Mouse (Mus musculus) MEL (cell line): Measurements from ENCODE around the gene Smurf2. TPM values are rescaled to one million over a fixed set of nuclear protein-coding genes. Genes with fewer than 3 reads are reported as not detected.

Experiments
- DNase-seq: peaks from one replicate; pipeline ENCODE4 v3.0.0; 2011; ENCODE audit warnings: low read depth, low spot score
- H3K27ac ChIP-seq: 2 replicates; pipeline ENCODE4 v1.5.1; 2012; ENCODE audit warnings: low read depth, mild to moderate bottlenecking, control low read depth, low read length, moderate library complexity; ENCODE audit not compliant: control insufficient read depth
- H3K27me3 ChIP-seq, 2 experiments: fragments of 150-350 bp in 1 of 2; sonication (generic) in 1 of 2; 2 replicates each; pipeline ENCODE4 v1.6.1; 2012; ENCODE audit warnings: low read length in 2 of 2, mild to moderate bottlenecking in 2 of 2, improper control_type of control experiment in 1 of 2, moderate library complexity in 1 of 2; ENCODE audit not compliant: insufficient read depth in 2 of 2, control insufficient read depth in 1 of 2
- H3K36me3 ChIP-seq, 2 experiments: 2 replicates each; pipeline ENCODE4 v1.6.1; 2012 to 2014; ENCODE audit warnings: low read length in 2 of 2, improper control_type of control experiment in 1 of 2, inconsistent platforms in 1 of 2, mild to moderate bottlenecking in 1 of 2; ENCODE audit not compliant: insufficient read depth in 2 of 2, control insufficient read depth in 1 of 2
- H3K4me1 ChIP-seq, 2 experiments: fragments of 150-350 bp in 1 of 2; sonication (generic) in 1 of 2; 2 replicates each; pipeline ENCODE4 v1.6.1; 2012; ENCODE audit warnings: low read length in 2 of 2, improper control_type of control experiment in 1 of 2, mild to moderate bottlenecking in 1 of 2; ENCODE audit not compliant: insufficient read depth in 2 of 2, control insufficient read depth in 1 of 2
- H3K4me3 ChIP-seq, 2 experiments: fragments of 150-350 bp in 1 of 2; sonication (generic) in 1 of 2; 2 replicates each; pipeline ENCODE4 v1.5.1; 2012; ENCODE audit warnings: low read depth in 2 of 2, low read length in 2 of 2, mild to moderate bottlenecking in 2 of 2, moderate library complexity in 2 of 2, control low read depth in 1 of 2, improper control_type of control experiment in 1 of 2; ENCODE audit not compliant: control insufficient read depth in 1 of 2, insufficient read depth in 1 of 2
- H3K79me2 ChIP-seq: 2 replicates; pipeline ENCODE4 v1.6.1; 2012; ENCODE audit warnings: mild to moderate bottlenecking, low read length, moderate library complexity; ENCODE audit not compliant: control insufficient read depth, poor library complexity, insufficient read depth
- H3K9ac ChIP-seq: 2 replicates; pipeline ENCODE4 v1.6.1; 2012; ENCODE audit warnings: low read depth, mild to moderate bottlenecking, control low read depth, low read length, moderate library complexity; ENCODE audit not compliant: control insufficient read depth, poor library complexity, severe bottlenecking
- H3K9me3 ChIP-seq: fragments of 150-350 bp; sonication (generic); replicated peaks from 2 replicates; pipeline ENCODE4 v1.6.1; 2012; ENCODE audit warnings: mild to moderate bottlenecking, low read length, improper control_type of control experiment, moderate library complexity; ENCODE audit not compliant: insufficient read depth
- CTCF ChIP-seq, 3 experiments: IDR thresholded peaks in 2 of 3; conservative IDR thresholded peaks in 1 of 3; 2 replicates each; pipeline ENCODE4 v1.5.1; 2011 to 2012; ENCODE audit warnings: low read length in 3 of 3, low read depth in 2 of 3, mild to moderate bottlenecking in 2 of 3, improper control_type of control experiment in 1 of 3, inconsistent platforms in 1 of 3, mixed read lengths in 1 of 3, moderate library complexity in 1 of 3; ENCODE audit not compliant: control insufficient read depth in 1 of 3, insufficient read depth in 1 of 3, poor library complexity in 1 of 3, severe bottlenecking in 1 of 3
- EP300 ChIP-seq, 2 experiments: IDR thresholded peaks; 2 replicates each; pipeline ENCODE4 v1.6.1; 2011; ENCODE audit warnings: improper control_type of control experiment in 2 of 2, low read length in 2 of 2, low read depth in 1 of 2, mild to moderate bottlenecking in 1 of 2
- GABPA ChIP-seq: IDR thresholded peaks from 2 replicates; pipeline ENCODE4 v1.6.1; 2012; ENCODE audit warnings: low read depth, mild to moderate bottlenecking, inconsistent platforms, low read length, improper control_type of control experiment, moderate library complexity
- HCFC1 ChIP-seq: IDR thresholded peaks from 2 replicates; pipeline ENCODE4 v1.6.1; 2012; ENCODE audit warnings: low read depth, mild to moderate bottlenecking, inconsistent platforms, low read length, improper control_type of control experiment, moderate library complexity
- KAT2A ChIP-seq: conservative IDR thresholded peaks from 2 replicates; pipeline ENCODE4 v1.6.1; 2012; ENCODE audit warnings: low read depth, low read length, improper control_type of control experiment, inconsistent platforms
- MAX ChIP-seq: IDR thresholded peaks from 2 replicates; pipeline ENCODE4 v1.6.1; 2011; ENCODE audit warnings: low read length, improper control_type of control experiment
- MAZ ChIP-seq: IDR thresholded peaks from 2 replicates; pipeline ENCODE4 v1.6.1; 2012; ENCODE audit warnings: low read depth, mild to moderate bottlenecking, inconsistent platforms, low read length, improper control_type of control experiment
- MEF2A ChIP-seq: IDR thresholded peaks from 2 replicates; pipeline ENCODE4 v1.6.1; 2014; ENCODE audit warnings: low read depth, mild to moderate bottlenecking, inconsistent platforms, low read length, improper control_type of control experiment; ENCODE audit not compliant: poor library complexity, insufficient replicate concordance, severe bottlenecking; ENCODE audit errors: extremely low read depth
- MXI1 ChIP-seq: IDR thresholded peaks from 2 replicates; pipeline ENCODE4 v1.6.1; 2011; ENCODE audit warnings: mild to moderate bottlenecking, low read depth, low read length, improper control_type of control experiment
- POLR2AphosphoS2 ChIP-seq: IDR thresholded peaks from 2 replicates; pipeline ENCODE4 v1.6.1; 2011; ENCODE audit warnings: low read length, improper control_type of control experiment
- RAD21 ChIP-seq: IDR thresholded peaks from 2 replicates; pipeline ENCODE4 v1.6.1; 2011; ENCODE audit warnings: mild to moderate bottlenecking, low read depth, low read length, improper control_type of control experiment
- RCOR1 ChIP-seq: IDR thresholded peaks from 2 replicates; pipeline ENCODE4 v1.6.1; 2012; ENCODE audit warnings: low read depth, mild to moderate bottlenecking, inconsistent platforms, low read length, improper control_type of control experiment
- SMC3 ChIP-seq: IDR thresholded peaks from 2 replicates; pipeline ENCODE4 v1.6.1; 2011; ENCODE audit warnings: low read depth, low read length, improper control_type of control experiment
- TAL1 ChIP-seq: IDR thresholded peaks from 2 replicates; pipeline ENCODE4 v1.6.1; 2012; ENCODE audit warnings: mild to moderate bottlenecking, inconsistent platforms, low read length, moderate library complexity, mixed read lengths
- TCF12 ChIP-seq: IDR thresholded peaks from 2 replicates; pipeline ENCODE4 v1.6.1; 2014; ENCODE audit warnings: low read depth, mild to moderate bottlenecking, inconsistent platforms, low read length, improper control_type of control experiment, moderate library complexity
- USF1 ChIP-seq: IDR thresholded peaks from 2 replicates; pipeline ENCODE4 v1.6.1; 2014; ENCODE audit warnings: low read depth, mild to moderate bottlenecking, inconsistent platforms, low read length, improper control_type of control experiment, moderate library complexity
- USF2 ChIP-seq, 2 experiments: IDR thresholded peaks; 2 replicates each; pipeline ENCODE4 v1.6.1; 2011 to 2012; ENCODE audit warnings: improper control_type of control experiment in 2 of 2, low read length in 2 of 2, borderline replicate concordance in 1 of 2, inconsistent platforms in 1 of 2, low read depth in 1 of 2, mild to moderate bottlenecking in 1 of 2; ENCODE audit not compliant: insufficient read depth in 1 of 2
- ZNF384 ChIP-seq: IDR thresholded peaks from 2 replicates; pipeline ENCODE4 v1.6.1; 2012; ENCODE audit warnings: low read depth, mild to moderate bottlenecking, inconsistent platforms, low read length, improper control_type of control experiment
- polyA plus RNA-seq, 2 experiments: library from polyadenylated mRNA; stranded (reverse) in 1 of 2; unstranded in 1 of 2; fragments of >175 nt in 1 of 2; fragments of >200 nt in 1 of 2; gene quantifications; 2 replicates each; pipeline versions ENCODE4 v1.2.1 to v1.2.4; 2012; ENCODE audit warnings: low replicate concordance in 2 of 2, low read depth in 1 of 2; ENCODE audit not compliant: insufficient read length in 2 of 2, insufficient read depth in 1 of 2, missing spikeins in 1 of 2
- total RNA-seq: library from RNA; depleted of rRNA; stranded (reverse); fragments of 300-350 nt; gene quantifications from 2 replicates; pipeline ENCODE4 v1.2.3, GENCODE M21; 2012

Smurf2 gene
- total and polyA plus RNA-seq, 3 experiments, result 15.5 to 67.0 (median 17.5) TPM

GRCm38 (mm10) chr11:106816316-106816715, 104.2 kb downstream of the Smurf2 start:
- DNase-seq, result no peak
- TF ChIP-seq TCF12 (no peak), RAD21 (no peak), EP300 (IDR thresholded peaks at IDR 0.05; ENCODE audit: low read depth in 1 of 2, low read length in 2 of 2) (no peak), RCOR1 (no peak)
- TF ChIP-seq, all 39 proteins: peak for 0
- Histone ChIP-seq H3K27ac (no peak overlapping the region), H3K9me3 (no peaks in the 10 kb centered on the region), H3K4me1 (peaks cover 0 to 2% of the 10 kb centered on the region in 2 experiments; a peak in 1 of 4 replicates), H3K79me2 (no peaks in the 10 kb centered on the region), H3K36me3 (peaks cover 5 to 11% of the 10 kb centered on the region in 2 experiments; a peak in 3 of 4 replicates), H3K4me3 (no peak overlapping the region), H3K27me3 (no peaks in the 10 kb centered on the region), H3K9ac (no peak overlapping the region)

- Histone ChIP-seq H3K9me3 (no peaks in the 10 kb centered on the region), H3K9ac (no peak overlapping the region), H3K27me3 (no peaks in the 10 kb centered on the region), H3K36me3 (peaks cover 0 to 9% of the 10 kb centered on the region in 2 experiments; a peak in 2 of 4 replicates), H3K27ac (no peak overlapping the region), H3K79me2 (no peaks in the 10 kb centered on the region), H3K4me3 (no peak overlapping the region), H3K4me1 (no peaks in the 10 kb centered on the region)
- DNase-seq, result no peak
- TF ChIP-seq SMC3, result no peak
- TF ChIP-seq ZNF384, result no peak
- TF ChIP-seq MAZ, result no peak
- no peak for TF ChIP-seq USF1
- TF ChIP-seq TAL1, result no peak
- no peak for TF ChIP-seq CTCF (IDR thresholded peaks at IDR 0.05 in 2 of 3, conservative IDR thresholded peaks at IDR 0.05 in 1 of 3; ENCODE audit: control insufficient read depth in 1 of 3, insufficient read depth in 1 of 3, low read depth in 2 of 3, low read length in 3 of 3, poor library complexity in 1 of 3, severe bottlenecking in 1 of 3)
- TF ChIP-seq MEF2A, result no peak
- no peak for TF ChIP-seq MXI1
- no peak for TF ChIP-seq POLR2AphosphoS2
- no peak for TF ChIP-seq USF2 (IDR thresholded peaks at IDR 0.05; ENCODE audit: borderline replicate concordance in 1 of 2, insufficient read depth in 1 of 2, low read depth in 1 of 2, low read length in 2 of 2)
- no peak for TF ChIP-seq GABPA
These were observed 104.8 kb downstream of the Smurf2 start for GRCm38 (mm10) chr11:106815761-106816160.

- no peak for TF ChIP-seq MAX
- no peak for TF ChIP-seq RAD21
- TF ChIP-seq USF1, result no peak
- TF ChIP-seq KAT2A, result no peak
- no peak for TF ChIP-seq HCFC1
- H3K4me3 ChIP-seq, result no peak overlapping the region
- H3K9me3 ChIP-seq, result no peaks in the 10 kb centered on the region
- DNase-seq, result no peak
- H3K36me3 ChIP-seq, result peaks cover 0 to 9% of the 10 kb centered on the region in 2 experiments; a peak in 2 of 4 replicates
- H3K27me3 ChIP-seq, result no peaks in the 10 kb centered on the region
- no peaks in the 10 kb centered on the region for H3K4me1 ChIP-seq
- no peak overlapping the region for H3K27ac ChIP-seq
- H3K79me2 ChIP-seq, result no peaks in the 10 kb centered on the region
- no peak overlapping the region for H3K9ac ChIP-seq
These were observed 105.2 kb downstream of the Smurf2 start for GRCm38 (mm10) chr11:106815331-106815730.
